Mouse (Mus musculus) colon, adult 2 months (tissue): ENCODE data around the gene Scn4a. TPM values are rescaled to one million over a fixed set of nuclear protein-coding genes. Genes with fewer than 3 reads are reported as not detected.

Source experiments
- polyA plus RNA-seq: library from polyadenylated mRNA; depleted of rRNA; stranded (reverse); fragments of >200 nt; gene quantifications from 2 replicates; pipeline ENCODE4 v1.2.3, GENCODE M21; 2012; rRNA removed

Scn4a gene
- 0.06 and 0.16 TPM in 2 replicates for polyA plus RNA-seq

DNA sequence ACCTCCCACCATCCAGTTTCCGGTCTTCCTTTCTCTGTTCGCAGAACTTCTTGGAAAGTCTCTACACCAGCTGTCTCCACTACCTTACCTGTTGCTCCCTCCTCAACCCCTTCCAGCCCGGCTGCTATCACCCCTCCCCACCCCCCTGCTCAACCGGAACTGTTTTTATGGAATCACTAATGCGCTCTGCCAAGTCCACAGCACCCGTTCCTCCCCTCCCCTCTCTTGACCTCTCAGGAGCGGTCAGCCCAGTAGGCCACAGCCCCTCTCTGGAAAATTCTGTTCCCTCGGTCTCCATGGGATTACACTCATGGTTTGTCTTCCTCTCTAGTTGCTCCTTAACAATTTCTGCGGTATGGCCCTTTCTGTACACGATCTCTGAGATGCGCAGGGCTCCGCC, at the start of gene Scn4a:
Gene Scn4a (minus strand): TSS at position 101 of the 400 bp plus-strand sequence.

DNA sequence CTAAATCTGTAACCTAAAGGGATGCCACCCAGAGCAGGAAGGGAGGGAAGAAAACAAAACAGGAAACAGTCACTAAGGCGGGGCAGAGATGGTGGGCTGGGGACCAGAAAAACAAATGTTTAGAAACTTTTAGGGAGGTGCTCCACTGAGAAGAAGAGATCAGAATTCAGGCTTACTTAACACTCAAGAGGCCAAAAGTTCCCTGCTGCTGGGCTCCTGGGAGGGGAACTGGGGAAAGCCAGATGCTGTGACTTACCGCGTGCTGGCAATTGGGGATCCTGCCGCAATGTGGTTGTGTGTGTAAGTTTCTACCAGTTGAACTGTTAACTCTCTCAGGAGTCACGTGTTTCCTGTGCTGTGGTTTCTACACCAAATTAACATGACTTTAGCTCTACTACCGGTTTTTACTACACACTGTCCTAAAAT, 34.7 kb upstream of the Scn4a start, which contains the start of gene Icam2:
Gene Icam2 (minus strand): TSS at position 285 of the 426 bp plus-strand sequence.

GRCm38 (mm10) chr11:106365366-106365765, 12.3 kb upstream of the Scn4a start, which contains the start of gene Prr29:
TSS of gene Prr29 (plus strand) at chr11:106365472.

GRCm38 (mm10) chr11:106314333-106314812, 38.7 kb downstream of the Scn4a start, which contains the start of gene Cd79b:
TSS of gene Cd79b (minus strand) at chr11:106314762.

GRCm38 (mm10) chr11:106301765-106302164, 51.3 kb downstream of the Scn4a start, which contains the start of gene Gh:
TSS of gene Gh (minus strand) at chr11:106301865.

DNA sequence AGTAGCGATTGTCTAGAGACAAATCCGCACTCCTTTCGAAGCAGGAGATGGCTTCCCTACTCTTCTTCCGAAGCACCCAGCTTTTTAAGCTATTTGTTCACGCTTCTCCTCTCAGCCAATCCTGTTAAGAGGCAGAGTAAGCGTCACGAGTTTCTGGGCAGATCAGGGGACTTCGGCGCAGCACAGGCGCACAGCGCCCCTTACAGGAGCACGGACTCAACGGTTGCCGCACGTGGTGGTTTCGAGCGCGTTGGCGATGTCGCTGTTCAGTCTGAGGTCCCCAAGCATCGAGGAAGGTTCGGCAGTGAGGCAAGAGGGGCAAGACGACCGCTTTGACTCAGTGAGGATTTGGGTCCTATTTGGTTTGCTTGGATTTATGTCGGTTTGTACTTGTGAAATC, 76.6 kb downstream of the Scn4a start, which contains the start of gene Tcam1:
Gene Tcam1 (plus strand): TSS at position 219 of the 400 bp plus-strand sequence.

DNA sequence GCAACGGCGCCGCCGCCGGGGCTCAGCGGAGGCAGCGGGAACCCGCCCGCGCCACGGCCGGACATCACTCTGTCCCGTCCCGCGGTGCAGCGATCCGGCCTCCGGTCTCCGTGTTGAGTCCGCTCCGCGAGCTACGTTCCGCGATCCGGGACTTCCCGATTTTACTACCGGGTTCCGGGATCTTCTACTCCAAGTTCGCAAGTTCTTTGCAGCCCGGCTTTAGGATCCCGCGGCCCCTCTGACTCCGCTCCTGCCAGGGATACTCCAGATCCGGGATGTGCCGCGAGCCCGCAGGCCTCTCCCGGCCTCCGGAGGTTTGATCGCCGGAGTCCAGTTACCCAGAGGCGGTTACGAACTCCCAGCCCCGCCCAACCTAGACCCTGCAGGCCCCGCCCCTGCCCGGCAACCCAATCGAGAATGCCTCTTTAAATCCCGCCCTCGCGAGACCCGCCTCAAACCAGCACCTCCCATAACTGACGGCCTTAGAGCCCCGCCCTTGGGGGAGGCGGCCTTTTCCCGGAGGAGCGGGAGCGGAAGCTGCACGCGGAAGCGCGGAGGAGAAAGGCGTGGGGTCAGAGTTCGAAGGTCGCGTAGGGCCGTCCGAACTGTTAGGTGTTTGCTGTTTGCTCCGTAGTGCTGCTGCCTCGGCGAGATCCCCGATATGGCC, 80.3 kb downstream of the Scn4a start, which contains the start of gene Smarcd2:
Gene Smarcd2 (minus strand): TSS at position 329 of the 667 bp plus-strand sequence.

Other genes starting within 250 kb of the Scn4a start
- gene Gm10840, start 192.4 kb downstream of the Scn4a start, polyA plus RNA-seq = not detected in 2 replicates
- gene Limd2, start 192.4 kb downstream of the Scn4a start, polyA plus RNA-seq = 11.2 and 13.0 TPM in 2 replicates
- gene Strada, start 151.1 kb downstream of the Scn4a start, polyA plus RNA-seq = 12.8 and 14.7 TPM in 2 replicates
- gene Ccdc47, start 136.9 kb downstream of the Scn4a start, polyA plus RNA-seq = 6.0 and 7.3 TPM in 2 replicates
- 5.9 and 8.1 TPM in 2 replicates for gene Ddx42, start 136.4 kb downstream of the Scn4a start, polyA plus RNA-seq
- 7.0 and 8.9 TPM in 2 replicates for gene Ftsj3, start 97.2 kb downstream of the Scn4a start, polyA plus RNA-seq
- gene Psmc5, start 97.1 kb downstream of the Scn4a start, polyA plus RNA-seq = 24.4 and 25.3 TPM in 2 replicates
- 101 and 104 TPM in 2 replicates for gene Smarcd2, start 80.3 kb downstream of the Scn4a start, polyA plus RNA-seq
- gene Tcam1, start 76.6 kb downstream of the Scn4a start, polyA plus RNA-seq = not detected in 2 replicates
- gene Gh, start 51.4 kb downstream of the Scn4a start, polyA plus RNA-seq = not detected in 2 replicates
- 8.5 and 12.4 TPM in 2 replicates for gene Cd79b, start 38.5 kb downstream of the Scn4a start, polyA plus RNA-seq
- gene Prr29, start 12.2 kb upstream of the Scn4a start, polyA plus RNA-seq = 0.93 and 1.4 TPM in 2 replicates
- gene Icam2, start 34.8 kb upstream of the Scn4a start, polyA plus RNA-seq = 6.7 and 10.9 TPM in 2 replicates
- gene Ern1, start 134.6 kb upstream of the Scn4a start, polyA plus RNA-seq = 33.3 and 34.6 TPM in 2 replicates